Mouse (Mus musculus): ENCODE results near the gene Cpd.
"Not testable (repeated sequence)": the region's sequence is repeated elsewhere in the genome, so short reads cannot be mapped to it uniquely, and the experiment has no call there.

Gene Cpd

GRCm38 (mm10) chr11:76846011-76846877 is 574 bp downstream of the Cpd start:
- peak; percentile 29 for DNase-seq

GRCm38 (mm10) chr11:76845275-76845980 is 1.4 kb downstream of the Cpd start:
- DNase-seq: no peak

- DNase-seq: no peak
These were observed 8.2 kb downstream of the Cpd start for GRCm38 (mm10) chr11:76838573-76838972.

GRCm38 (mm10) chr11:76836317-76836716 is 10.5 kb downstream of the Cpd start:
- no peak for DNase-seq

- DNase-seq: no peak
These were observed 10.9 kb downstream of the Cpd start for GRCm38 (mm10) chr11:76835868-76836267.

GRCm38 (mm10) chr11:76834665-76835064 is 12.2 kb downstream of the Cpd start:
- no peak for DNase-seq

GRCm38 (mm10) chr11:76824885-76825265 is 21.9 kb downstream of the Cpd start:
- no peak for DNase-seq

- no peak for DNase-seq
These were observed 22.5 kb downstream of the Cpd start for GRCm38 (mm10) chr11:76824238-76824884.

- no peak for DNase-seq
These were observed 23.2 kb downstream of the Cpd start for GRCm38 (mm10) chr11:76823641-76824040.

- no peak for DNase-seq
These were observed 25.5 kb downstream of the Cpd start for GRCm38 (mm10) chr11:76821353-76821752.

- no peak for DNase-seq
These were observed 29.2 kb downstream of the Cpd start for GRCm38 (mm10) chr11:76817664-76818063.

- no peak for DNase-seq
These were observed 35.9 kb downstream of the Cpd start for GRCm38 (mm10) chr11:76810706-76811495.

GRCm38 (mm10) chr11:76809450-76809849 is 37.4 kb downstream of the Cpd start:
- DNase-seq: no peak

- DNase-seq: no peak
These were observed 38.3 kb downstream of the Cpd start for GRCm38 (mm10) chr11:76808550-76808949.

- no peak for DNase-seq
These were observed 39.7 kb downstream of the Cpd start for GRCm38 (mm10) chr11:76807007-76807679.

- no peak for DNase-seq
These were observed 40.8 kb downstream of the Cpd start for GRCm38 (mm10) chr11:76806026-76806425.

GRCm38 (mm10) chr11:76805072-76805471 is 41.7 kb downstream of the Cpd start:
- DNase-seq: not testable (repeated sequence)

GRCm38 (mm10) chr11:76803266-76803665 is 43.6 kb downstream of the Cpd start:
- no peak for DNase-seq

- no peak for DNase-seq
These were observed 49.6 kb downstream of the Cpd start for GRCm38 (mm10) chr11:76797236-76797635.

- no peak for DNase-seq
These were observed 51.5 kb downstream of the Cpd start for GRCm38 (mm10) chr11:76795326-76795725.

- DNase-seq: no peak
These were observed 55.5 kb downstream of the Cpd start for GRCm38 (mm10) chr11:76791331-76791730.

- peak; percentile 25 for DNase-seq
These were observed 57.6 kb downstream of the Cpd start for GRCm38 (mm10) chr11:76789252-76789651.
